Mouse (Mus musculus) thymus, postnatal 10 days (tissue): ENCODE results near the gene Ltbp1.

Source experiments
- DNase-seq, 2 experiments: peaks; one replicate each; pipeline ENCODE4 v3.0.0; 2021; ENCODE audit warnings: low spot score in 2 of 2

The Ltbp1 gene

DNA sequence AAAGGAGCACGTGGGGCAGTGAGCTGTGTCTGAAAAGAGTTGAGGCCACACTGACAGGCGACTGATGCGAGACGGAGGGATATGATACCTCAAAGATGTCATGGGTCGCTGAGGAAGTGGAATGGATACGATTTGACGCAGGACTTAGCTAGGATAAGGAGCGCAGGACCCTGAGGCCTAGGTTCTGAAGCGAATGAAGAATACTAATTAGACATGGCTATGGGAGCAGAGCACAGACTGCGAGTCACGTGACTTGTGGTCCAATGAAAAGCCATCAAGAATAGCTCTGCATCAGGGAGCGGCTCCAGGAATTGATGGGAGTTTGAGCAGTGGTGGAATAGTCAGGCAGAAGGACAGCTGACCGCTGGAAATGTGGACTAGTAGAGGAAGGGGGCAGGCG, 433.7 kb downstream of the Ltbp1 start:
- DNase-seq = no peak

DNA sequence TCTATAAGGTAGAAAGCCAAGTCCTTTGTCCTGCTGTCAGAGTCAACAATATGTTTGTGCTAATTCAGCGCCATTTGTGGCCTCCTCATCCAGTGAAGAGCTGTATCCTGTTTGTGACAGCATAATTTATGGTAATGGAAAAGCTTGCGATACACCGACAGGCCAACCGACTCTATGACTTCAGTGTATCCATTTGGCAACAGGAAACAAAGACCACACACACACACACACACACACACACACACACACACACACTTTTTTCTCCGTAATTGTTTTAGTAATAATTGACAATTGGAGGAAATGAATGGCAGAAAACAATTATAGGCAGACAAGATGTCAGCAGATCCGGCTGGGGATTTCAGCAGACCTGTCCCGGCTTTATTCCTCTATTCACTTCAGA, 435.3 kb downstream of the Ltbp1 start:
- DNase-seq = no peak

- DNase-seq = no peak
Observed at GRCm38 (mm10) chr17:75441260-75441830, 436.0 kb downstream of the Ltbp1 start.
